In genomic region chr2:32808816-32809566, GRCm38 (mm10) we compare ENCODE assay signal across 16 mouse cellular contexts. TPM values are rescaled to one million over a fixed set of nuclear protein-coding genes. Genes with fewer than 3 reads are reported as not detected.
"Had no signal": no experiment of that assay in that cellular context is flagged by ENCODE, and none has a peak within 500 bp of the region (broad histone marks: within the 10 kb centered on the region; RNA-seq: fewer than 3 reads in every experiment).

No protein-coding gene starts in this region.

- H3K27me3 ChIP-seq: liver, embryonic 13.5 days; lung, embryonic 15.5 days; stomach, embryonic 15.5 days had no signal

- H3K4me2 ChIP-seq: liver, embryonic 13.5 days; lung, embryonic 15.5 days; stomach, embryonic 15.5 days had no signal

- ATAC-seq: liver, postnatal 0 days; midbrain, embryonic 16.5 days had no signal

- H3K9ac ChIP-seq: liver, embryonic 13.5 days; liver, postnatal 0 days; lung, embryonic 15.5 days; stomach, embryonic 15.5 days had no signal

- H3K4me3 ChIP-seq: left cerebral cortex, adult 2 months; liver, embryonic 13.5 days; lung, embryonic 15.5 days; midbrain, embryonic 10.5 days; stomach, embryonic 15.5 days had no signal

- DNase-seq: kidney, adult 2 months; kidney, postnatal 10 days; kidney, postnatal 4 days; liver; liver, embryonic 13.5 days; liver, postnatal 0 days; lung, postnatal 14 days; right cerebral cortex, postnatal 14 days; thymus, postnatal 4 days had no signal

- H3K4me1 ChIP-seq: stomach, embryonic 15.5 days had no signal

- H3K27ac ChIP-seq: left cerebral cortex, adult 2 months; liver, embryonic 13.5 days; lung, embryonic 15.5 days; macrophage; midbrain, embryonic 10.5 days; stomach, embryonic 15.5 days had no signal

- H3K9me3 ChIP-seq: liver, embryonic 13.5 days; lung, embryonic 15.5 days; midbrain, embryonic 10.5 days; stomach, embryonic 15.5 days had no signal

RNA-seq across cellular contexts. Expression of gene Cfap157, which starts 24.8 kb away (rescaled TPM):
- polyA plus RNA-seq: kidney, adult 2 months; liver, postnatal 0 days; macrophage; spleen, adult 2 months had no signal

RNA-seq across cellular contexts. Expression of gene Ttc16, which starts 33.6 kb away (rescaled TPM):
- polyA plus RNA-seq: macrophage had no signal
